Mouse (Mus musculus) midbrain, embryonic 14.5 days (tissue): ENCODE measurements around the gene Bmp2. TPM values are rescaled to one million over a fixed set of nuclear protein-coding genes. Genes with fewer than 3 reads are reported as not detected.

ENCODE experiments used
- ATAC-seq: fragments of 200-750 bp; cut with Nextera tagmentation; 2 replicates; pipeline ENCODE4 v1.8.0; 2017; ENCODE audit warnings: moderate number of reproducible peaks, moderate library complexity; ENCODE audit not compliant: low FRiP score, low TSS enrichment
- DNase-seq: peaks from one replicate; pipeline ENCODE4 v3.0.0-alpha.2; 2015
- H3K27ac ChIP-seq: fragments of 300-500 bp; sonication (generic); replicated peaks from 2 replicates; pipeline ENCODE4 v1.5.1; 2014; ENCODE audit warnings: mild to moderate bottlenecking, low read depth, low read length, moderate library complexity
- H3K27me3 ChIP-seq: fragments of 300-500 bp; sonication (generic); 2 replicates; pipeline ENCODE4 v1.6.1; 2014; ENCODE audit warnings: low read length, control low read depth, mixed read lengths; ENCODE audit not compliant: control insufficient read depth, insufficient read depth
- H3K36me3 ChIP-seq: fragments of 300-500 bp; sonication (generic); 2 replicates; pipeline ENCODE4 v1.6.1; 2014; ENCODE audit warnings: low read length, control low read depth; ENCODE audit not compliant: control insufficient read depth, insufficient read depth
- H3K4me1 ChIP-seq: fragments of 300-500 bp; sonication (generic); 2 replicates; pipeline ENCODE4 v1.6.1; 2014; ENCODE audit warnings: mild to moderate bottlenecking, antibody characterized with exemption, low read length, control low read depth; ENCODE audit not compliant: control insufficient read depth, insufficient read depth
- H3K4me2 ChIP-seq: fragments of 300-500 bp; sonication (generic); 2 replicates; pipeline ENCODE4 v1.6.1; 2014; ENCODE audit warnings: mild to moderate bottlenecking, low read length, moderate library complexity
- H3K4me3 ChIP-seq: fragments of 300-500 bp; sonication (generic); replicated peaks from 2 replicates; pipeline ENCODE4 v1.5.1; 2014; ENCODE audit warnings: low read depth, low read length
- H3K9ac ChIP-seq: fragments of 300-500 bp; sonication (generic); replicated peaks from 2 replicates; pipeline ENCODE4 v1.6.1; 2014; ENCODE audit warnings: mild to moderate bottlenecking, low read length, moderate library complexity
- H3K9me3 ChIP-seq: fragments of 300-500 bp; sonication (generic); 2 replicates; pipeline ENCODE4 v1.6.1; 2016; ENCODE audit warnings: low read length, control low read depth, mixed read lengths; ENCODE audit not compliant: control insufficient read depth
- WGBS: fragments of 180-500 bp; shearing (Covaris S2); extraction: QIAGEN DNeasy Blood & Tissue Kit; methylation state at CpG from one replicate; pipeline ENCODE4 v1.1.7; 2014; 5-methylcytosine and 5-hydroxymethylcytosine counted together
- polyA plus RNA-seq: library from polyadenylated mRNA; unstranded; fragments of >200 nt; fragmentation: Nextera tagmentation; extraction: Ambion mirVana; gene quantifications from 2 replicates; pipeline ENCODE4 v1.2.1, GENCODE M21; 2014

The Bmp2 gene
- polyA plus RNA-seq, 1 experiment from 2014 or later: 1.9 TPM

DNA sequence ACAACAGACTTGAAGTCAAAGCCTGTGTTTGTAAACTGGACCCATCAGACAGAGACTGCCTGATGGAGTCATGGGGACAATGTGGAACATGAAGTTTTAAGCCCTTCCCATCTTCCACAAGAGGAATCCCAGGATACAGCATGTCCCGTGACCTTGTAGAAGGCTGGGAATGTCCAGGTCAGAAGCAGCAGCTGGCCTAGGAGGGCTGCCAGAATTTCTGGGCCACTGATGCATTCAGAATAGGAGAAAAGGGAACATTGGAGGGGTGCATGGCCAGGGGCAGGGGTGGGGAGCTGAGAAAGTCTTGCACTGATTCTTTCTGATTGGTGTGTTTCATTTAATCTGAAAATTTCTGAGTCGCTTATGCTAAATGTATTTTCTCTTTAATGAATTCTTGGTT, 29.8 kb upstream of the Bmp2 start:
- Histone ChIP-seq H3K27ac (no peak overlapping the region), H3K9ac (no peak overlapping the region), H3K9me3 (no peaks in the 10 kb centered on the region), H3K36me3 (no peaks in the 10 kb centered on the region), H3K4me1 (no peaks in the 10 kb centered on the region), H3K4me3 (no peak overlapping the region), H3K4me2 (no peak overlapping the region), H3K27me3 (no peaks in the 10 kb centered on the region)
- 94% methylated on average over 2 of the region's 2 CpGs for WGBS
- no peak for DNase-seq
- ATAC-seq: no peak

DNA sequence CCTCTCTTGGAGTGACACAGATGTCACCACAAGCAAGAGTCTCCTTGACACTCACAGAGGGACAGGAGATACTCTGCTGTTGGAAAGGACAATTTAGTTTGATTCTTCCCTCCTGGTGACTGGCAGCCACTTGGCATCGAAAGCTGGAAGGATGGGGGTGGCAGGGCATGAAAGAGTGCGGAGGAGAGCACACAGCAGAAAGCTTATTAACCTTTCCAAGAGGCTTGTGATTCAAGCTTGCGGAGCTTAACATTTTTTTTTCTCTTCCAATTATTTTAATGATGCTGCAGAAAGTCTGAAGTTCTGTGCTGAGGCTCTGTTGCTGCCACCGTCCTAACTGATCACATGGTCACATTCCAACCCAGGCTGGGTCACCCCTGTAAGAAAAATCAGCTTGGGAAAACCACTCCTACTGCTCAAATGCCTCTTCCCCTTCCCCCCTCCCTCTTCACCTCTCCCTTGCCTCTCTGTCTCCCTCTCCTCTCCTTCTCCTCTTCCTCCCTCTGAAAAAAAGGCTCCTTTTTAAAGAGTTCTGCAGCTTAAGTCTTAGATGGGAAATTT, 26.3 kb upstream of the Bmp2 start:
- no peaks in the 10 kb centered on the region for H3K27me3 ChIP-seq
- H3K9ac ChIP-seq: no peak overlapping the region
- ATAC-seq (no peak), DNase-seq (no peak)
- no peak overlapping the region for H3K27ac ChIP-seq
- no peak overlapping the region for H3K4me2 ChIP-seq
- no peaks in the 10 kb centered on the region for H3K9me3 ChIP-seq
- no peak overlapping the region for H3K4me3 ChIP-seq
- 48% methylated on average over 4 of the region's 4 CpGs for WGBS
- H3K36me3 ChIP-seq: no peaks in the 10 kb centered on the region
- no peaks in the 10 kb centered on the region for H3K4me1 ChIP-seq

DNA sequence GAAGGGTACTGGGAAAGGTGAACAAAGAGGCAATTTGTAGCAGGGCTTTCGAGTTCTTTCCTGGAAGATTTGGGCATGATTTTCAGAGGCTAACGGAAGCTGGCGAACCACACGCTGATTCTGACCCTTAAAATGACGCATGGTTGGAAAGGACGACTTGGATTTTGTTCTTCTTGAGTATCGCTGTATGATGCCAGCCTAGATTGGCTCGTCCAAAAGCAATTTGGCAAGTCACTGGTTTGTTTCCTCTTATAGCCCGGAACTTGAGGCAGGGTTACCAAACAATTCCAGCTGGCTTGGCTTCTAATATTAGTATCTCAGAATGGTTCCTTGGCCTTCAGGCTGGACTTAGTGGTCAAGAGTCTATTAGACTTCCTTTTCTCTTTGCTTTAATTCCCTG, 22.6 kb upstream of the Bmp2 start:
- DNase-seq (no peak), ATAC-seq (no peak)
- Histone ChIP-seq H3K9me3 (no peaks in the 10 kb centered on the region), H3K4me2 (no peak overlapping the region), H3K4me3 (no peak overlapping the region), H3K4me1 (no peaks in the 10 kb centered on the region), H3K9ac (no peak overlapping the region), H3K36me3 (no peaks in the 10 kb centered on the region), H3K27ac (no peak overlapping the region), H3K27me3 (no peaks in the 10 kb centered on the region)
- 95% methylated on average over 9 of the region's 9 CpGs for WGBS

DNA sequence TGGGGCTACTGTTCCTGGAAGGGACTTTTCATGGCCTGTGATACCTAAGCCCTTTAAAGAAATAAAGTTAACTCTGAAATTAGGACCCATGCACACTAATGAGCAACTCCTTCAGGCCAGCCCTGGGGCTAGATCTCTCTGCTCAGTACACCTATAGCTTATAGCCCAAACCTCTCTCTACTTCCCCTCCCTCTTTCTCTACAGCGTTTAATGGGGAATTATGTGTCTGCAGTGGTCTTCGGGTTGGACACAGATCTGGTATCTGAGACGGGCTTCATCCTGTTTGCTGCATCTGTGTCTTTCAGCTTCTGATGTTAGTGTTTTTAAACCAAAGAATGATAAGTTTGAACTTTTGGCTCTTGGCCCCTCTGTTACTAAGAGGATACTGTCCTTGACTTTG, 18.9 kb upstream of the Bmp2 start:
- 79% methylated on average over 3 of the region's 3 CpGs for WGBS
- Histone ChIP-seq H3K4me3 (no peak overlapping the region), H3K27ac (no peak overlapping the region), H3K27me3 (no peaks in the 10 kb centered on the region), H3K4me2 (no peak overlapping the region), H3K36me3 (no peaks in the 10 kb centered on the region), H3K9ac (no peak overlapping the region), H3K4me1 (no peaks in the 10 kb centered on the region), H3K9me3 (no peaks in the 10 kb centered on the region)
- ATAC-seq (no peak), DNase-seq (no peak)

DNA sequence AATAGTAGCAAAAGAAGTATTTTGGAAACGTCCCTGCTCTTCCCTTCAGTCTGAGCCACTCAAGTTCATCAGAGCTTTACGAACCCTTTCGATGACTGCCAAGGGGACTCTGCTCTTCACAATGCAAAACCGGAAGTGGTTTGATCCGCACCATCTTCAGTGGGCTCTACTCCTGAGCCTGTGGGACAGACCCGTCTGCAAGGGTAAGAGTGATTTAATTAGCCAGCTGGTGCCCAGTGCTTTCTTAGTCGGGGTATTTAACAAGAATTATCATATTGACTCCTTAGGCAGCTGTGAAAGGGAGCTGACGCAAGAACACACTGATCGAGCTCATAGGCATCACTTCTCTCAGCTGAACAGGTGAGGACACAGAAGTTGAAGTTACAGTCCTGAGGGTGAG, 16.5 kb upstream of the Bmp2 start:
- 58% methylated on average over 9 of the region's 9 CpGs for WGBS
- no peak overlapping the region for H3K9ac ChIP-seq
- no peaks in the 10 kb centered on the region for H3K4me1 ChIP-seq
- H3K4me2 ChIP-seq: no peak overlapping the region
- no peak overlapping the region for H3K27ac ChIP-seq
- DNase-seq (peak; percentile 15), ATAC-seq (peak; percentile 34; the same call in 1 of the 2 replicates)
- H3K4me3 ChIP-seq: no peak overlapping the region
- no peaks in the 10 kb centered on the region for H3K9me3 ChIP-seq
- H3K36me3 ChIP-seq: no peaks in the 10 kb centered on the region
- H3K27me3 ChIP-seq: no peaks in the 10 kb centered on the region

DNA sequence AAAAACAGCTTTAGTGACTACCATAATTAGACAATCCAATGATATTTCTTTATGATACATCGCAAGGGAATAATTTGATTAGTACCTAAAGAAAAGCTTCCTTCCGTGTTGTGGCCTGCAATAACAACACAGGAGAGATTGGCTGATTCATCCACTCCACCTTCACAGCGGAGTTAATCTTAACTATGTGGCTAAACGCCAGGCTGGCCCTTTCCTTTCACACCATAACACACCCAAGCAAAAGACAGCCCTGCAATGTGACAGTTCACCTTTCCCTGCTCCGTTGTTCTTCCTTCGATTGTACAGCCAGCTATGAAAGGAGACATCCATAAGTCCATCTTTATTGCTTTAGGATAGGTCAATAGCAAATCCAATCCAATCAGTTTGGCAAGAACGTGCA, 15.1 kb upstream of the Bmp2 start:
- Histone ChIP-seq H3K4me3 (no peak overlapping the region), H3K9me3 (no peaks in the 10 kb centered on the region), H3K4me2 (no peak overlapping the region), H3K4me1 (no peaks in the 10 kb centered on the region), H3K27ac (no peak overlapping the region), H3K36me3 (no peaks in the 10 kb centered on the region), H3K27me3 (no peaks in the 10 kb centered on the region), H3K9ac (no peak overlapping the region)
- ATAC-seq: no peak
- no peak for DNase-seq
- WGBS: 91% methylated on average over 7 of the region's 7 CpGs

DNA sequence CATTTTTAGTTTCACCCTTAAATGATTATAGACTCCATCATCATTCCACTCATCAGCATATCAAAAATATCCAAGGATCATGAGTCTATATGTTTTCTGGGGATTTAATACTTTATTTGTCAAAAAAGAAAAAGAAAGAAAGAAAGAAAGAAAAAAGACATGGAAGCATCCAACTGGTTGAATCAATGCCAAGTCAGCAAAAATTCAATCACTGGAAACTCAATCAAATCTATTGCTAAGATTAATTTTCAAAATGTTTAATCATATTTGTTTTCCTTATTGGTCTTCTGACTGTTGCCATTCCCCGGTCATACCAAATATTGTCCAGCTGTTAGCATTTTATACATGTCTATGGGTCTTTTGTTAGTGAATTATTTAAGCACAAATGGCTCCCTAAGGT, 11.3 kb upstream of the Bmp2 start:
- no peaks in the 10 kb centered on the region for H3K27me3 ChIP-seq
- ATAC-seq (no peak), DNase-seq (no peak)
- H3K9ac ChIP-seq: no peak overlapping the region
- H3K4me2 ChIP-seq: no peak overlapping the region
- H3K36me3 ChIP-seq: no peaks in the 10 kb centered on the region
- H3K27ac ChIP-seq: no peak overlapping the region
- H3K9me3 ChIP-seq: no peaks in the 10 kb centered on the region
- WGBS: 73% methylated on average over 1 of the region's 1 CpGs
- H3K4me1 ChIP-seq: no peaks in the 10 kb centered on the region
- H3K4me3 ChIP-seq: no peak overlapping the region

DNA sequence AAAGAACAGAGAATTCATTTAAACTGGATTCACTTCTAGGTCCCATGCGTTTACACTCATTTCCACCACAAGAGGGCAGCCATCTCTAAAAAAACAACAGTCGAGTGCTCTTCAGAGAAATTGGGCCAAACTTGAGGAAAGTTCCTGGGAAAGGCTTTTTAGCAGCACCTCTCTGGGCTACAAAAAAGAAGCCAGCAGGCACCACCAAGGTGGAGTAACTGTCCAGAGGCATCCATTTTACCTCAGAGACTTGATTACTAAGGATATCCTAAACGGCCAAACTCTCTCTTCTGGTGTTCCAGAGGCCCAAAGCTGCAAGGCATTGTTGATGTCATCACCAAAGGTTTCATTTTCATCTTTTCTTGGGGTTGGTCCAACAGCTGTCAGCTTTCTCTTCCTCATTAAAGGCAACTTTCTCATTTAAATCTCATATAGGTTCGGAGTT, 1.7 kb upstream of the Bmp2 start:
- 33% methylated on average over 4 of the region's 4 CpGs for WGBS
- no peak overlapping the region for H3K4me3 ChIP-seq
- peaks cover 8% of the 10 kb centered on the region for H3K4me1 ChIP-seq
- H3K27ac ChIP-seq: no peak overlapping the region
- no peaks in the 10 kb centered on the region for H3K9me3 ChIP-seq
- H3K27me3 ChIP-seq: peaks cover 50% of the 10 kb centered on the region
- H3K4me2 ChIP-seq: no peak overlapping the region
- ATAC-seq (no peak), DNase-seq (peak; percentile 91)
- no peaks in the 10 kb centered on the region for H3K36me3 ChIP-seq
- no peak overlapping the region for H3K9ac ChIP-seq

DNA sequence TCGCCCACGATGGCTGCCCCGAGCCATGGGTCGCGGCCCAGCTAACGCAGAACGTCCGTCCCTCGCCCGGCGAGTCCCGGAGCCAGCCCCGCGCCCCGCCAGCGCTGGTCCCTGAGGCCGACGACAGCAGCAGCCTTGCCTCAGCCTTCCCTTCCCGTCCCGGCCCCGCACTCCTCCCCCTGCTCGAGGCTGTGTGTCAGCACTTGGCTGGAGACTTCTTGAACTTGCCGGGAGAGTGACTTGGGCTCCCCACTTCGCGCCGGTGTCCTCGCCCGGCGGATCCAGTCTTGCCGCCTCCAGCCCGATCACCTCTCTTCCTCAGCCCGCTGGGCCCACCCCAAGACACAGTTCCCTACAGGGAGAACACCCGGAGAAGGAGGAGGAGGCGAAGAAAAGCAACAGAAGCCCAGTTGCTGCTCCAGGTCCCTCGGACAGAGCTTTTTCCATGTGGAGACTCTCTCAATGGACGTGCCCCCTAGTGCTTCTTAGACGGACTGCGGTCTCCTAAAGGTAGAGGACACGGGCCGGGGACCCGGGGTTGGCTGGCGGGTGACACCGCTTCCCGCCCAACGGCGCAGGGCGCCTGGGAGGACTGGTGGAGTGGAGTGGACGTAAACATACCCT, 995 bp downstream of the Bmp2 start:
- peak overlapping the region; percentile 65 for H3K4me3 ChIP-seq
- H3K27me3 ChIP-seq: peaks cover 57% of the 10 kb centered on the region
- DNase-seq (peak; percentile 44), ATAC-seq (peak; percentile 25)
- under 1% methylated on average over 48 of the region's 48 CpGs for WGBS
- no peaks in the 10 kb centered on the region for H3K36me3 ChIP-seq
- H3K9me3 ChIP-seq: no peaks in the 10 kb centered on the region
- peak overlapping the region; percentile 51 for H3K9ac ChIP-seq
- no peak overlapping the region for H3K27ac ChIP-seq
- H3K4me2 ChIP-seq: peak overlapping the region; percentile 95
- peaks cover 8% of the 10 kb centered on the region for H3K4me1 ChIP-seq
